ENCODE assay signal across 25 mouse cellular contexts in the genomic region with DNA sequence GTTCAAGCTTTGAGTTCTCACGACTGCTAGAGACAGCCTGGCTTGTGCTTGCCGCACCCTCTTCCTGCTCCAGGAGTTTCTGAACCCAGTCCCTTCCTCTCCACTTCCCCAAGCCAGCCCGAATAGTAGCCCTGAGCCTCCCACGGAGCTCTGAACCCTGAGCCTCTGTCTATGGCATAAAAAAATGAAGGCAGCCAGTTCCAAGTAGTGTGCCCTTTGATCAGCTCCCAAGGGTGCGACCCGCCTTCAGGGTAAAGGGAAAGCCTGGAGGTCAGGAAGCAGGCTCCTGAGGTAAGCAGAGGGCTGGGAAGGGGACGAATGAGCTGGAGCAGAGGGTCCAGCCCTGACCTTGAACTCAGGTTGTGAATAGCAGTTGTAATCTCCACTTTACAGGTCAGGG. TPM values are rescaled to one million over a fixed set of nuclear protein-coding genes. Genes with fewer than 3 reads are reported as not detected.
DNase-seq lines count a peak whose midpoint lies in the region; ATAC-seq and TF ChIP-seq lines count a peak whose summit lies in the region.
"Had no signal": no experiment of that assay in that cellular context is flagged by ENCODE, and none has a peak within 500 bp of the region (broad histone marks: within the 10 kb centered on the region; RNA-seq: fewer than 3 reads in every experiment).

No protein-coding gene starts in this region.

- peak overlapping the region; percentile 23; the same call in 1 of the 2 replicates for H3K27ac ChIP-seq in hindbrain, postnatal 0 days
- H3K27ac ChIP-seq in hindbrain, embryonic 11.5 days (ENCODE audit: low read depth, low read length) = no peak overlapping the region
- H3K27ac ChIP-seq in neural tube, embryonic 15.5 days (replicated peaks) = peak overlapping the region; percentile 60; the same call in 1 of the 2 replicates
- peak overlapping the region; percentile 60 for H3K27ac ChIP-seq in midbrain, embryonic 14.5 days (replicated peaks; ENCODE audit: low read depth, low read length)
- H3K27ac ChIP-seq: embryonic facial prominence, embryonic 13.5 days; forebrain, embryonic 15.5 days; heart, embryonic 10.5 days; hindbrain, embryonic 12.5 days; limb, embryonic 15.5 days; liver, embryonic 15.5 days had no signal

- no peak overlapping the region for H3K9ac ChIP-seq in hindbrain, postnatal 0 days (replicated peaks; ENCODE audit: low read length)
- no peak overlapping the region for H3K9ac ChIP-seq in hindbrain, embryonic 11.5 days (ENCODE audit: low read depth, low read length)
- H3K9ac ChIP-seq in neural tube, embryonic 15.5 days (replicated peaks) = no peak overlapping the region
- H3K9ac ChIP-seq in midbrain, embryonic 14.5 days (replicated peaks; ENCODE audit: low read length) = no peak overlapping the region
- H3K9ac ChIP-seq: embryonic facial prominence, embryonic 13.5 days; forebrain, embryonic 15.5 days; hindbrain, embryonic 12.5 days; limb, embryonic 15.5 days; liver, embryonic 15.5 days had no signal

- H3K4me3 ChIP-seq in hindbrain, postnatal 0 days (ENCODE audit: low read length) = no peak overlapping the region
- no peak overlapping the region for H3K4me3 ChIP-seq in hindbrain, embryonic 11.5 days (ENCODE audit: low read depth, low read length)
- H3K4me3 ChIP-seq in neural tube, embryonic 15.5 days (replicated peaks) = no peak overlapping the region
- H3K4me3 ChIP-seq in midbrain, embryonic 14.5 days (replicated peaks; ENCODE audit: low read depth, low read length) = no peak overlapping the region
- H3K4me3 ChIP-seq: embryonic facial prominence, embryonic 13.5 days; forebrain, embryonic 15.5 days; heart, embryonic 10.5 days; hindbrain, embryonic 12.5 days; limb, embryonic 15.5 days; liver, embryonic 15.5 days had no signal

- H3K4me2 ChIP-seq in hindbrain, postnatal 0 days (ENCODE audit: low read depth, low read length) = no peak overlapping the region
- H3K4me2 ChIP-seq in hindbrain, embryonic 11.5 days (replicated peaks; ENCODE audit: low read depth, low read length) = no peak overlapping the region
- no peak overlapping the region for H3K4me2 ChIP-seq in neural tube, embryonic 15.5 days
- no peak overlapping the region for H3K4me2 ChIP-seq in midbrain, embryonic 14.5 days (ENCODE audit: low read length)
- H3K4me2 ChIP-seq: embryonic facial prominence, embryonic 13.5 days; forebrain, embryonic 15.5 days; hindbrain, embryonic 12.5 days; limb, embryonic 15.5 days; liver, embryonic 15.5 days had no signal

- no peaks in the 10 kb centered on the region for H3K27me3 ChIP-seq in hindbrain, postnatal 0 days (ENCODE audit: insufficient read depth, low read length)
- no peaks in the 10 kb centered on the region for H3K27me3 ChIP-seq in hindbrain, embryonic 11.5 days (ENCODE audit: control insufficient read depth, insufficient read depth, low read length)
- no peaks in the 10 kb centered on the region for H3K27me3 ChIP-seq in neural tube, embryonic 15.5 days (replicated peaks)
- no peaks in the 10 kb centered on the region for H3K27me3 ChIP-seq in midbrain, embryonic 14.5 days (ENCODE audit: control insufficient read depth, insufficient read depth, low read length)
- H3K27me3 ChIP-seq: embryonic facial prominence, embryonic 13.5 days; forebrain, embryonic 15.5 days; hindbrain, embryonic 12.5 days; limb, embryonic 15.5 days had no signal

- H3K4me1 ChIP-seq in hindbrain, postnatal 0 days (ENCODE audit: insufficient read depth, low read length) = peaks cover 10% of the 10 kb centered on the region; the same call in 1 of the 2 replicates
- no peaks in the 10 kb centered on the region for H3K4me1 ChIP-seq in hindbrain, embryonic 11.5 days (replicated peaks; ENCODE audit: control insufficient read depth, insufficient read depth, low read length)
- H3K4me1 ChIP-seq in neural tube, embryonic 15.5 days = peaks cover 14% of the 10 kb centered on the region; the same call in 1 of the 2 replicates
- peaks cover 19% of the 10 kb centered on the region for H3K4me1 ChIP-seq in midbrain, embryonic 14.5 days (ENCODE audit: control insufficient read depth, insufficient read depth, low read length)
- H3K4me1 ChIP-seq: heart, embryonic 10.5 days; limb, embryonic 15.5 days; liver, embryonic 15.5 days had no signal

- WGBS in hindbrain, postnatal 0 days = 53% methylated on average over 7 of the region's 7 CpGs
- WGBS in hindbrain, embryonic 11.5 days = 60% methylated on average over 7 of the region's 7 CpGs
- 58% methylated on average over 7 of the region's 7 CpGs for WGBS in neural tube, embryonic 15.5 days
- 64% methylated on average over 7 of the region's 7 CpGs for whole genome bisulfite sequencing in midbrain, embryonic 14.5 days

- no peak for ATAC-seq in hindbrain, postnatal 0 days
- ATAC-seq in hindbrain, embryonic 11.5 days (ENCODE audit: low FRiP score) = no peak
- ATAC-seq in neural tube, embryonic 15.5 days (ENCODE audit: low FRiP score) = no peak
- no peak for ATAC-seq in midbrain, embryonic 14.5 days (ENCODE audit: low FRiP score, low TSS enrichment)
- ATAC-seq: forebrain, embryonic 15.5 days had no signal

- H3K36me3 ChIP-seq in hindbrain, postnatal 0 days (ENCODE audit: insufficient read depth, low read length) = no peaks in the 10 kb centered on the region
- H3K36me3 ChIP-seq in hindbrain, embryonic 11.5 days (ENCODE audit: control insufficient read depth, insufficient read depth, low read length) = no peaks in the 10 kb centered on the region
- no peaks in the 10 kb centered on the region for H3K36me3 ChIP-seq in neural tube, embryonic 15.5 days
- H3K36me3 ChIP-seq in midbrain, embryonic 14.5 days (ENCODE audit: control insufficient read depth, insufficient read depth, low read length) = no peaks in the 10 kb centered on the region
- H3K36me3 ChIP-seq: embryonic facial prominence, embryonic 13.5 days; forebrain, embryonic 15.5 days; heart, embryonic 10.5 days; hindbrain, embryonic 12.5 days; limb, embryonic 15.5 days; liver, embryonic 15.5 days had no signal

- H3K9me3 ChIP-seq in hindbrain, postnatal 0 days (ENCODE audit: low read length) = no peaks in the 10 kb centered on the region
- no peaks in the 10 kb centered on the region for H3K9me3 ChIP-seq in hindbrain, embryonic 11.5 days (ENCODE audit: control insufficient read depth, low read length)
- H3K9me3 ChIP-seq in neural tube, embryonic 15.5 days (replicated peaks) = no peaks in the 10 kb centered on the region
- H3K9me3 ChIP-seq in midbrain, embryonic 14.5 days (ENCODE audit: control insufficient read depth, low read length) = no peaks in the 10 kb centered on the region
- H3K9me3 ChIP-seq: embryonic facial prominence, embryonic 13.5 days; forebrain, embryonic 15.5 days; heart, embryonic 10.5 days; hindbrain, embryonic 12.5 days; limb, embryonic 15.5 days; liver, embryonic 15.5 days had no signal

- no peak for DNase-seq in hindbrain, postnatal 0 days (ENCODE audit: low spot score)
- no peak for DNase-seq in hindbrain, embryonic 11.5 days (ENCODE audit: low spot score)
- no peak for DNase-seq in neural tube, embryonic 10.5 days (ENCODE audit: extremely low spot score, low spot score)
- no peak for DNase-seq in midbrain, embryonic 14.5 days
- no peak for DNase-seq in urinary bladder, postnatal 10 days (ENCODE audit: low spot score)
- DNase-seq in spleen, adult 18-20 months = no peak
- DNase-seq: adrenal gland, postnatal 36 days; cerebellum, adult 11-12 months; cerebellum, postnatal 14 days; right cerebral cortex, adult 18-20 months; thymus, postnatal 36 days had no signal

- no peak for TF ChIP-seq CTCF in hindbrain, postnatal 0 days (IDR thresholded peaks at IDR 0.05; ENCODE audit: low read depth)

RNA-seq across cellular contexts. Expression of a gene that starts 13.4 kb away (rescaled TPM):
- total RNA-seq in hindbrain, postnatal 0 days (2014; rRNA removed) = not detected in 2 replicates
- not detected in 2 replicates for polyA plus RNA-seq in hindbrain, postnatal 0 days (2015; fragmentation: Nextera tagmentation; extraction: Ambion mirVana)
- polyA plus RNA-seq in hindbrain, embryonic 11.5 days (2014; fragmentation: Nextera tagmentation; extraction: Ambion mirVana) = 0.83 TPM in 1 of 2 replicates, not detected in the other
- 0.73 TPM in 1 of 2 replicates, not detected in the other for polyA plus RNA-seq in neural tube, embryonic 15.5 days (2015; fragmentation: Nextera tagmentation; extraction: Ambion mirVana)
- polyA plus RNA-seq in midbrain, embryonic 14.5 days (2014; fragmentation: Nextera tagmentation; extraction: Ambion mirVana) = not detected in 2 replicates
- total RNA-seq: adrenal gland, postnatal 36 days; layer of hippocampus, postnatal 25 days; left cerebral cortex, postnatal 25 days had no signal
- polyA plus RNA-seq: forebrain, embryonic 15.5 days; heart, embryonic 10.5 days; heart, postnatal 0 days; hindbrain, embryonic 12.5 days; large intestine, adult 2 months; liver, embryonic 15.5 days had no signal

RNA-seq across cellular contexts. Expression of a gene that starts 14.4 kb away (rescaled TPM):
- 32.7 and 44.5 TPM in 2 replicates for total RNA-seq in hindbrain, postnatal 0 days (2014; rRNA removed)
- polyA plus RNA-seq in hindbrain, postnatal 0 days (2015; fragmentation: Nextera tagmentation; extraction: Ambion mirVana) = 7.8 and 8.4 TPM in 2 replicates
- 8.6 and 10.1 TPM in 2 replicates for polyA plus RNA-seq in hindbrain, embryonic 11.5 days (2014; fragmentation: Nextera tagmentation; extraction: Ambion mirVana)
- 9.7 and 11.5 TPM in 2 replicates for polyA plus RNA-seq in neural tube, embryonic 15.5 days (2015; fragmentation: Nextera tagmentation; extraction: Ambion mirVana)
- 12.6 and 14.9 TPM in 2 replicates for polyA plus RNA-seq in midbrain, embryonic 14.5 days (2014; fragmentation: Nextera tagmentation; extraction: Ambion mirVana)

RNA-seq across cellular contexts. Expression of a gene that starts 27.3 kb away (rescaled TPM):
- total RNA-seq in hindbrain, postnatal 0 days (2014; rRNA removed) = not detected in 2 replicates
- not detected in 2 replicates for polyA plus RNA-seq in hindbrain, postnatal 0 days (2015; fragmentation: Nextera tagmentation; extraction: Ambion mirVana)
- not detected in 2 replicates for polyA plus RNA-seq in hindbrain, embryonic 11.5 days (2014; fragmentation: Nextera tagmentation; extraction: Ambion mirVana)
- polyA plus RNA-seq in neural tube, embryonic 15.5 days (2015; fragmentation: Nextera tagmentation; extraction: Ambion mirVana) = 0.09 TPM in 1 of 2 replicates, not detected in the other
- not detected in 2 replicates for polyA plus RNA-seq in midbrain, embryonic 14.5 days (2014; fragmentation: Nextera tagmentation; extraction: Ambion mirVana)
- total RNA-seq: adrenal gland, postnatal 36 days; gastrocnemius, postnatal 4 days; layer of hippocampus, postnatal 25 days; left cerebral cortex, postnatal 25 days had no signal
- polyA plus RNA-seq: embryonic facial prominence, embryonic 13.5 days; forebrain, embryonic 15.5 days; heart, embryonic 10.5 days; heart, postnatal 0 days; hindbrain, embryonic 12.5 days; large intestine, adult 2 months; limb, embryonic 15.5 days; liver, embryonic 15.5 days; lung, embryonic 16.5 days; neural tube, embryonic 11.5 days had no signal

RNA-seq across cellular contexts. Expression of a gene that starts 49.9 kb away (rescaled TPM):
- 14.7 and 23.6 TPM in 2 replicates for total RNA-seq in hindbrain, postnatal 0 days (2014; rRNA removed)
- 26.0 and 31.1 TPM in 2 replicates for polyA plus RNA-seq in hindbrain, postnatal 0 days (2015; fragmentation: Nextera tagmentation; extraction: Ambion mirVana)
- polyA plus RNA-seq in hindbrain, embryonic 11.5 days (2014; fragmentation: Nextera tagmentation; extraction: Ambion mirVana) = 21.7 and 22.0 TPM in 2 replicates
- polyA plus RNA-seq in neural tube, embryonic 15.5 days (2015; fragmentation: Nextera tagmentation; extraction: Ambion mirVana) = 32.4 and 36.4 TPM in 2 replicates
- 33.3 and 36.4 TPM in 2 replicates for polyA plus RNA-seq in midbrain, embryonic 14.5 days (2014; fragmentation: Nextera tagmentation; extraction: Ambion mirVana)
